Mouse (Mus musculus): ENCODE results near the gene Bfsp1.

DNA sequence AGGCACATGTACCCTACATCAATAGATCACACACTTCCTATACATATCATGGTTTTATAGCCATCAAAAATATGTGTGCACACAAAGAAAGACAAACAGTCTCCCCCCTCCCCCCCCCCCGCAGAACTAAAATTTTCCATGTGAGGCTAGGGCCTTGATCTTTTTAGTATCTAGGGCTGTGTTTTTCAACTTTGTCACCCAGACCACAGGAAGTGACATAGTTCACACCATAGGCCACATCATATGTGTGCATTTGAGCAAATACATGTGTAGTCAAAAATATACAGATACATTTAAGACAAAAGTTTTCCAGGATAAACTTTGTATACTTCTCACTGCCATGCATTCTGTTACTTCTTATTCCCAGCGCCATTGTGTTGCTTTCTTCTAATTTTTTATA lies 23.5 kb downstream of the Bfsp1 start:
- TF ChIP-seq CTCF (IDR thresholded peaks at IDR 0.05; ENCODE audit: borderline replicate concordance, insufficient read depth, low read length) (no peak), POLR2A (IDR thresholded peaks at IDR 0.05; ENCODE audit: low read depth, low read length) (no peak)
